Mouse (Mus musculus) MEL (cell line): ENCODE results near the gene Sult1a1.

Experiments used
- ELF1 ChIP-seq: IDR thresholded peaks from 2 replicates; pipeline ENCODE4 v1.6.1; 2014; ENCODE audit warnings: low read depth, mild to moderate bottlenecking, inconsistent platforms, low read length, improper control_type of control experiment, moderate library complexity
- GATA1 ChIP-seq: IDR thresholded peaks from 2 replicates; pipeline ENCODE4 v1.6.1; 2011; ENCODE audit warnings: low read depth, low read length, improper control_type of control experiment

DNA sequence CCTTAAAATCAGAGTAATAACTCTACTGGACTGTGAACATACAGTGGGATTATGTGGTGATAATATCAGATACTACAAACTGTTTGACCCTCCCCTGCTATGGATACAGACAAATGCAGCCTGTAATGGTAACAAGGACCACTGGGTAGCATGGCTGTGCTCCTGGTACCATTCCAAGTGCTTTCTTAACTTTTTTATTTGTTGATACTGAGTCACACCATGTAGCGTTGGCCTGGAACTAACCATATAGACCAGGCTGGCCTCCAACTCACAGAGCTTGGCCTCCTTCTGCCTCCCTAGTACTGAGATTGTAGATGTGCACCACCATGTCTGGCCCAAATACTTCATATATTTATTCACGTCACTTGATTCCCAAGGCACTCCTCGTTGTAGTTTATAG lies 11.0 kb downstream of the Sult1a1 start:
- TF ChIP-seq GATA1 (no peak), ELF1 (no peak)
